Mouse (Mus musculus) megakaryocyte-erythroid progenitor cell, adult 5-6 weeks (primary cell): ENCODE measurements around the gene Wdr64. TPM values are rescaled to one million over a fixed set of nuclear protein-coding genes. Genes with fewer than 3 reads are reported as not detected.

Source experiments
- ATAC-seq: replicated peaks from 2 replicates; pipeline ENCODE4 v1.8.0; 2016; ENCODE audit warnings: mild to moderate bottlenecking, inconsistent platforms; ENCODE audit not compliant: severe bottlenecking, poor library complexity, low FRiP score, low TSS enrichment
- total RNA-seq, 2 experiments: library from RNA; stranded (forward) in 1 of 2; stranded (reverse) in 1 of 2; fragments of 200-1000, 215-1000 nt in 1 of 2; fragments of >200 nt in 1 of 2; fragmentation: Nextera tagmentation in 1 of 2; gene quantifications; 2 replicates each; pipeline ENCODE4 v1.2.3; 2014 to 2017

Gene Wdr64
- total RNA-seq, 2 experiments from 2014 or later = not detected

- no peak for ATAC-seq
Measured at GRCm38 (mm10) chr1:175712338-175712909, 14.0 kb downstream of the Wdr64 start.

- ATAC-seq = no peak
Measured at GRCm38 (mm10) chr1:175716832-175717231, 18.4 kb downstream of the Wdr64 start.

- ATAC-seq = no peak
Measured at GRCm38 (mm10) chr1:175725771-175726170, 27.4 kb downstream of the Wdr64 start.

GRCm38 (mm10) chr1:175754576-175755364 lies 56.4 kb downstream of the Wdr64 start:
- ATAC-seq = no peak

- ATAC-seq = no peak
Measured at GRCm38 (mm10) chr1:175794668-175795067, 96.3 kb downstream of the Wdr64 start.

- ATAC-seq = no peak
Measured at GRCm38 (mm10) chr1:175808356-175808755, 110.0 kb downstream of the Wdr64 start.

GRCm38 (mm10) chr1:175811625-175812024 lies 113.2 kb downstream of the Wdr64 start:
- no peak for ATAC-seq

- ATAC-seq = no peak
Measured at GRCm38 (mm10) chr1:175823815-175824438, 125.5 kb downstream of the Wdr64 start.

GRCm38 (mm10) chr1:175828539-175828938 lies 130.1 kb downstream of the Wdr64 start:
- no peak for ATAC-seq

- ATAC-seq = no peak
Measured at GRCm38 (mm10) chr1:175829220-175829619, 130.8 kb downstream of the Wdr64 start.

- ATAC-seq = no peak
Measured at GRCm38 (mm10) chr1:175855515-175855914, 157.1 kb downstream of the Wdr64 start.

Other genes with a start within 250 kb of the Wdr64 start
- not detected in 2 replicates for gene Rgs7, start 206.1 kb upstream of the Wdr64 start, total RNA-seq (2014; fragmentation: Nextera tagmentation)
- not detected in 2 replicates for gene Rgs7, start 206.1 kb upstream of the Wdr64 start, total RNA-seq (2017)
- gene Kmo, start 78.2 kb upstream of the Wdr64 start, total RNA-seq (2014; fragmentation: Nextera tagmentation) = 0.87 and 1.8 TPM in 2 replicates
- 0.27 and 0.38 TPM in 2 replicates for gene Kmo, start 78.2 kb upstream of the Wdr64 start, total RNA-seq (2017)
- 99.2 and 129 TPM in 2 replicates for gene Fh1, start 73.0 kb upstream of the Wdr64 start, total RNA-seq (2014; fragmentation: Nextera tagmentation)
- 87.3 and 93.2 TPM in 2 replicates for gene Fh1, start 73.0 kb upstream of the Wdr64 start, total RNA-seq (2017)
- 0.72 TPM in 1 of 2 replicates, not detected in the other for gene Opn3, start 5.8 kb upstream of the Wdr64 start, total RNA-seq (2014; fragmentation: Nextera tagmentation)
- 0.23 and 1.1 TPM in 2 replicates for gene Opn3, start 5.8 kb upstream of the Wdr64 start, total RNA-seq (2017)
- gene Chml, start 5.7 kb upstream of the Wdr64 start, total RNA-seq (2014; fragmentation: Nextera tagmentation) = 7.0 and 12.6 TPM in 2 replicates
- 12.5 and 15.8 TPM in 2 replicates for gene Chml, start 5.7 kb upstream of the Wdr64 start, total RNA-seq (2017)
- gene Exo1, start 182.0 kb downstream of the Wdr64 start, total RNA-seq (2014; fragmentation: Nextera tagmentation) = 60.4 and 84.6 TPM in 2 replicates
- gene Exo1, start 182.0 kb downstream of the Wdr64 start, total RNA-seq (2017) = 40.3 and 44.2 TPM in 2 replicates
- gene Gm38100, start 221.7 kb downstream of the Wdr64 start, total RNA-seq (2014; fragmentation: Nextera tagmentation) = 1.1 TPM in 1 of 2 replicates, not detected in the other
- gene Gm38100, start 221.7 kb downstream of the Wdr64 start, total RNA-seq (2017) = not detected in 2 replicates